Mouse (Mus musculus): ENCODE results near the gene Wfdc3.
A peak's percentile ranks its signal among the peaks of the same experiment; 100 is the strongest.

Gene Wfdc3

GRCm38 (mm10) chr2:164770279-164770678, 24.5 kb upstream of the Wfdc3 start:
- Histone ChIP-seq H3K4me3 (replicated peaks; ENCODE audit: low read length) (peak overlapping the region; percentile 100), H3K36me3 (ENCODE audit: insufficient read depth, low read length) (peaks cover 75% of the 10 kb centered on the region), H3K27me3 (ENCODE audit: insufficient read depth, low read length) (no peaks in the 10 kb centered on the region), H3K9me3 (ENCODE audit: low read length) (no peaks in the 10 kb centered on the region), H3K4me1 (replicated peaks; ENCODE audit: low read depth, low read length) (peaks cover 70% of the 10 kb centered on the region)
- TF ChIP-seq POU5F1 (IDR thresholded peaks at IDR 0.05; ENCODE audit: borderline replicate concordance, low read length): no peak
- TF ChIP-seq NANOG (IDR thresholded peaks at IDR 0.05; ENCODE audit: borderline replicate concordance, low read length): no peak
- no peak for TF ChIP-seq CTCF (conservative IDR thresholded peaks at IDR 0.05; ENCODE audit: low read length)

GRCm38 (mm10) chr2:164769258-164770037, 23.7 kb upstream of the Wfdc3 start, which contains the start of gene Ube2c:
Ube2c (plus strand) TSS chr2:164769898.
- TF ChIP-seq NANOG (IDR thresholded peaks at IDR 0.05; ENCODE audit: borderline replicate concordance, low read length) (no peak), POU5F1 (IDR thresholded peaks at IDR 0.05; ENCODE audit: borderline replicate concordance, low read length) (no peak), CTCF (conservative IDR thresholded peaks at IDR 0.05; ENCODE audit: low read length) (no peak)
- Histone ChIP-seq H3K9me3 (ENCODE audit: low read length) (no peaks in the 10 kb centered on the region), H3K36me3 (ENCODE audit: insufficient read depth, low read length) (peaks cover 83% of the 10 kb centered on the region), H3K27me3 (ENCODE audit: insufficient read depth, low read length) (no peaks in the 10 kb centered on the region), H3K4me3 (replicated peaks; ENCODE audit: low read length) (peak within 1 kb of the TSS; percentile 100), H3K4me1 (replicated peaks; ENCODE audit: low read depth, low read length) (peaks cover 77% of the 10 kb centered on the region)

GRCm38 (mm10) chr2:164767812-164768540, 22.2 kb upstream of the Wfdc3 start:
- Histone ChIP-seq H3K4me3 (replicated peaks; ENCODE audit: low read length) (peak overlapping the region; percentile 100), H3K27me3 (ENCODE audit: insufficient read depth, low read length) (no peaks in the 10 kb centered on the region), H3K36me3 (ENCODE audit: insufficient read depth, low read length) (peaks cover 80% of the 10 kb centered on the region), H3K4me1 (replicated peaks; ENCODE audit: low read depth, low read length) (peaks cover 75% of the 10 kb centered on the region), H3K9me3 (ENCODE audit: low read length) (no peaks in the 10 kb centered on the region)
- TF ChIP-seq NANOG (IDR thresholded peaks at IDR 0.05; ENCODE audit: borderline replicate concordance, low read length) (no peak), POU5F1 (IDR thresholded peaks at IDR 0.05; ENCODE audit: borderline replicate concordance, low read length) (no peak), CTCF (conservative IDR thresholded peaks at IDR 0.05; ENCODE audit: low read length) (no peak)

GRCm38 (mm10) chr2:164765841-164766240, 20.1 kb upstream of the Wfdc3 start:
- TF ChIP-seq NANOG (IDR thresholded peaks at IDR 0.05; ENCODE audit: borderline replicate concordance, low read length) (no peak), CTCF (conservative IDR thresholded peaks at IDR 0.05; ENCODE audit: low read length) (no peak), POU5F1 (IDR thresholded peaks at IDR 0.05; ENCODE audit: borderline replicate concordance, low read length) (no peak)
- no peaks in the 10 kb centered on the region for H3K9me3 ChIP-seq (ENCODE audit: low read length)
- peaks cover 75% of the 10 kb centered on the region for H3K4me1 ChIP-seq (replicated peaks; ENCODE audit: low read depth, low read length)
- no peaks in the 10 kb centered on the region for H3K27me3 ChIP-seq (ENCODE audit: insufficient read depth, low read length)
- H3K36me3 ChIP-seq (ENCODE audit: insufficient read depth, low read length): peaks cover 80% of the 10 kb centered on the region
- H3K4me3 ChIP-seq (replicated peaks; ENCODE audit: low read length): no peak overlapping the region

GRCm38 (mm10) chr2:164762593-164762992, 16.9 kb upstream of the Wfdc3 start:
- H3K36me3 ChIP-seq (ENCODE audit: insufficient read depth, low read length): peaks cover 96% of the 10 kb centered on the region
- H3K4me3 ChIP-seq (replicated peaks; ENCODE audit: low read length): no peak overlapping the region
- no peaks in the 10 kb centered on the region for H3K9me3 ChIP-seq (ENCODE audit: low read length)
- no peak for TF ChIP-seq POU5F1 (IDR thresholded peaks at IDR 0.05; ENCODE audit: borderline replicate concordance, low read length)
- no peak for TF ChIP-seq NANOG (IDR thresholded peaks at IDR 0.05; ENCODE audit: borderline replicate concordance, low read length)
- peaks cover 79% of the 10 kb centered on the region for H3K4me1 ChIP-seq (replicated peaks; ENCODE audit: low read depth, low read length)
- H3K27me3 ChIP-seq (ENCODE audit: insufficient read depth, low read length): no peaks in the 10 kb centered on the region

- Histone ChIP-seq H3K4me3 (replicated peaks; ENCODE audit: low read length) (no peak overlapping the region), H3K9me3 (ENCODE audit: low read length) (no peaks in the 10 kb centered on the region), H3K36me3 (ENCODE audit: insufficient read depth, low read length) (peaks cover 96% of the 10 kb centered on the region), H3K4me1 (replicated peaks; ENCODE audit: low read depth, low read length) (peaks cover 76% of the 10 kb centered on the region), H3K27me3 (ENCODE audit: insufficient read depth, low read length) (no peaks in the 10 kb centered on the region)
- TF ChIP-seq CTCF (conservative IDR thresholded peaks at IDR 0.05; ENCODE audit: low read length) (no peak), NANOG (IDR thresholded peaks at IDR 0.05; ENCODE audit: borderline replicate concordance, low read length) (no peak), POU5F1 (IDR thresholded peaks at IDR 0.05; ENCODE audit: borderline replicate concordance, low read length) (no peak)
Measured at GRCm38 (mm10) chr2:164761971-164762370, 16.2 kb upstream of the Wfdc3 start.

- TF ChIP-seq CTCF (conservative IDR thresholded peaks at IDR 0.05; ENCODE audit: low read length) (no peak), POU5F1 (IDR thresholded peaks at IDR 0.05; ENCODE audit: borderline replicate concordance, low read length) (no peak)
- Histone ChIP-seq H3K9me3 (ENCODE audit: low read length) (no peaks in the 10 kb centered on the region), H3K4me1 (replicated peaks; ENCODE audit: low read depth, low read length) (peaks cover 72% of the 10 kb centered on the region)
Measured at GRCm38 (mm10) chr2:164761502-164761901, 15.8 kb upstream of the Wfdc3 start.

GRCm38 (mm10) chr2:164760059-164760833, 14.5 kb upstream of the Wfdc3 start:
- no peak overlapping the region for H3K4me3 ChIP-seq (replicated peaks; ENCODE audit: low read length)
- no peaks in the 10 kb centered on the region for H3K27me3 ChIP-seq (ENCODE audit: insufficient read depth, low read length)
- TF ChIP-seq POU5F1 (IDR thresholded peaks at IDR 0.05; ENCODE audit: borderline replicate concordance, low read length) (no peak), NANOG (IDR thresholded peaks at IDR 0.05; ENCODE audit: borderline replicate concordance, low read length) (no peak)
- peaks cover 96% of the 10 kb centered on the region for H3K36me3 ChIP-seq (ENCODE audit: insufficient read depth, low read length)
- no peaks in the 10 kb centered on the region for H3K9me3 ChIP-seq (ENCODE audit: low read length)
- peaks cover 70% of the 10 kb centered on the region for H3K4me1 ChIP-seq (replicated peaks; ENCODE audit: low read depth, low read length)

More at GRCm38 (mm10) chr2:164761502-164761901, 15.8 kb upstream of the Wfdc3 start:
- no peak overlapping the region for H3K4me3 ChIP-seq (replicated peaks; ENCODE audit: low read length)
- no peaks in the 10 kb centered on the region for H3K27me3 ChIP-seq (ENCODE audit: insufficient read depth, low read length)
- peaks cover 96% of the 10 kb centered on the region for H3K36me3 ChIP-seq (ENCODE audit: insufficient read depth, low read length)

Data from E14TG2a.4 (cell line).